Mouse (Mus musculus) cortical plate, adult 2 months (tissue): Measurements from ENCODE around the gene Idua.

ENCODE experiments used
- CTCF ChIP-seq: fragments of 200-500 bp; IDR thresholded peaks from 2 replicates; pipeline ENCODE4 v1.5.1; 2011; ENCODE audit warnings: mild to moderate bottlenecking, control low read depth, low read length; ENCODE audit not compliant: insufficient read depth; ENCODE audit errors: extremely low read depth
- POLR2A ChIP-seq: fragments of 200-500 bp; IDR thresholded peaks from 2 replicates; pipeline ENCODE4 v1.6.1; 2011; ENCODE audit warnings: mild to moderate bottlenecking, low read length, control low read depth; ENCODE audit not compliant: insufficient read depth; ENCODE audit errors: extremely low read depth

GRCm38 (mm10) chr5:108655381-108655780, 4.8 kb upstream of the Idua start:
- TF ChIP-seq CTCF, result no peak
- TF ChIP-seq POLR2A, result no peak
